Mouse (Mus musculus) neutrophil, adult 5-6 weeks (primary cell): ENCODE data around the gene Selenon. TPM values are rescaled to one million over a fixed set of nuclear protein-coding genes. Genes with fewer than 3 reads are reported as not detected.
"Not testable (repeated sequence)": the region's sequence is repeated elsewhere in the genome, so short reads cannot be mapped to it uniquely, and the experiment has no call there.

ENCODE experiments used
- ATAC-seq: fragments of 151-379, 151-347 bp; 2 replicates; pipeline ENCODE4 v1.8.0; 2017; ENCODE audit warnings: mild to moderate bottlenecking, moderate TSS enrichment; ENCODE audit not compliant: insufficient number of reproducible peaks, poor library complexity, low FRiP score, severe bottlenecking; ENCODE audit errors: extremely low read depth
- total RNA-seq: library from RNA; stranded (forward); fragments of 200-1000 nt; gene quantifications from 2 replicates; pipeline ENCODE4 v1.2.3, GENCODE M21; 2017

The Selenon gene
- total RNA-seq, 1 experiment from 2014 or later: 44.3 TPM

DNA sequence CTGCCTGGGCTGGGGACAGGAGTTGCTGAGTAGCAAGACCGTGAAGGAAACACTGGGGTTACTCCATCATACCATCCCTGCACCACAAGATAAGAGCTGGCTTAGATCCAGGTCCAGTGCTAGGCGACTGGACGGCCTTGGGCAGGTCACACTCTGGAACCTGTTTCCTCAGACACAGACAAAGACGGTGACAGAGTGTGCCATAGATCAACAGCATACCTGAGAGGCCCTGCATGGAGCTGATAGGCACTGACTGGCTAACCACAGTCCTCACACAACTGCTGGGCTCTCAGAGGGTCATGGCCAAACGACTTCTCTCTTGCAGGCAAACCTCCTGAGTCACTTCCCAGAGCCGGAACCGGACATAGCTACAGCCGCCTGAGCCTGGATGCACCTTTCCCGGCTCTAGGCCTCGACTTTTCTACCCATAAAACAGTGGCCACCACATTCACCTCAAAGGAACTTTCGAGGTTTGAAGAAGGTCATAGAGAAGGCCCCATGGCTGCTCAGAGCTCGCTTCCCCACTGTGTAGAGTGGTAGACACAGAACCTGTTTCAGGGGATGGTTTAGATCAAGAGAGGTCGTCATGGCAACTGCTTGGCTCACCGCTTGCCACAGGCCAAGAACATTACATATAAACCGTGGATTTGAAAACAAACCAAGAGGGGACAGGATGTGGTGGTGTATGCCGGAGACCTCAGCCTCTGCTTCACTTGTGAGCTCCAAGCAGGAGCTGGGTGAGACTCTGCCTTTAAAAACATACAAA lies 57.0 kb downstream of the Selenon start:
- peak; percentile 64 for ATAC-seq

DNA sequence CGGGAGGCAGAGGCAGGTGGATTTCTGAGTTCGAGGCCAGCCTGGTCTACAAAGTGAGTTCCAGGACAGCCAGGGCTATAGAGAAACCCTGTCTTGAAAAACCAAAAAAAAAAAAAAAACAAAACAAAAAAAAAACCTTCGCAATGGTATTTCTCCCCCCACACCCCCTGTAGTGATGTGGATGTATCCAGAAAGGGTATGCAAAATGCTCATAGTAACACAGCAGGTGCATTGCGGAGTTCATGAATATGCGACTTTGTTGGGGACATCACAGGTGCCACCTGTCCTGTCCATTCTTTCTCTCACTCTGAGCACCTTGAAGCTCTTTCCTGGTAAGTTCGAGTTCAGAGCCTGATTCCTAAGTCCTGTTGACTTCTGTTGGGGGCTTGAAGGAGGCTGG lies 57.8 kb downstream of the Selenon start:
- not testable (repeated sequence) for ATAC-seq

DNA sequence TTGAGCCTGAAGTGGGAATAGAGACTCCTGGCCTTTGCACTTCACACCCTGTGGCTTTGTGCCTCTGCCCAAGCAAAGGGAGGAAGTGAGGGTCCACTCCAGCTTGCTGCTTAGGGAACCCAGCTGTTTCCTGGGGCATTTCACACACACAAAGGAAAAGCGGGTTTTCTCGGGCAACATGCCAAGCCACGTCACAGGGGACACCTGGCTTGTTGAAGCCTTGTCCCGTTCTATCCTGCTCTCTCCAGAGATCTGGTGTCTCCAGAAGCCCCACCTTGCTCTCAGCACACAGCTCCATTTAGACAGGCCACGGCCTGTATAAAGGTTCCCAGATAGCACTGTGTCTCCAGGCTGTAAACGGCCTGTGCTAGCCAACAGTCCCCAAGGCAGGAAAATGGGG lies 60.2 kb downstream of the Selenon start:
- ATAC-seq: no peak

DNA sequence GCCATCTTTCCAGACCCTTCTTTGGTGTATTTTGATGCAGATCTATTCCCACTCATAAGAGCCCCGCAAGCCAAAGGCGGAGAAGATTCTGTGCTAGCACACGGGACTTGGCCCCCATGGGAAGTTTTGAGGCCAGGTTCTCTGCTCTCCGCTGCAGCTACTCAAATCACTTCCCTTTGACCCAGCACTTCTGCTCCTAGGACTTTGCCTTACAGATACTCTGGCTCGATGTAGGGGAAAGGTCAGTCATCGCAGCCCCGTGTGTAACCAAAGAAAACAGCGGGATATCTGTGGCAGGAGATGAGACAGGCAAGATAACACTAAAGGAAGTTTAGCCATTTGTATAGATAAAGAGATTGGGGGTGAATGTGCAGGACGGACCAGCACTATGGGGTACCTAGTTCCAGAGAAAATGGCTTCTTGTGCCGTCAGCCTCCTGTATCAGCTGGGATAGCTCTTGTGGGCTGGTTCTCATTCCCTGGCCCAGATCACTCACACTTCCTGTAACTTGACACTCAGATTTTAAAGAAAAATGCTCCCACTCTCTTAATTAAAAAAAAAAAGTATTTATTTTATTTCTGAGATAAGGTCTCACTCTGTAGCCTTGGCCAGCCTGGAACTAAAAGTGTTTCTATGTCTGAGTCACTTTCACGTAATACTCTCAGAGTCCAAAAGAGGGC lies 61.8 kb downstream of the Selenon start:
- ATAC-seq: no peak

DNA sequence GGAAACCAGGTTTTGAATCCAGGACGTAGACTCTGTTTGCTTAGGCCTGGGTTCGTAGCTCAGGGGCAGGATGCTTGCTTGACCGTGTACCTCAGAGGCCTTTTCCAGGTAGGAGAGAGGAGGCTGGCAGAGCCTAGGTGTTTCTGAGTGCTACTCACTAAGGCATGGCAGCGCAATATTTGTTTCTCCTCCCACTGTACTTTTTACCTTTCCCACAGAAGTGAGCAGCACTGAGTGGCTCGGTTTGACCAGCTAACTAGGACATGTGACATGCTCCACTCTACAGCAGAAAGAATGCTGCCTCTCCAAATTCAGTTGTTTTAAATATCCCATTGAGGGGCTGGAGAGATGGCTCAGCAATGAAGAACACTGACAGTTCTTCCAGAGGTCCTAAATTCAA lies 63.8 kb downstream of the Selenon start:
- ATAC-seq: no peak

Other genes with a start within 250 kb of the Selenon start
- not detected in 2 replicates for gene Trim63, start 237.0 kb downstream of the Selenon start, total RNA-seq
- not detected in 2 replicates for gene Slc30a2, start 209.0 kb downstream of the Selenon start, total RNA-seq
- 0.86 and 1.3 TPM in 2 replicates for gene Extl1, start 168.3 kb downstream of the Selenon start, total RNA-seq
- 0.12 and 0.74 TPM in 2 replicates for gene Pafah2, start 155.8 kb downstream of the Selenon start, total RNA-seq
- gene Stmn1, start 83.8 kb downstream of the Selenon start, total RNA-seq: 9.9 and 16.6 TPM in 2 replicates
- 3.5 and 3.7 TPM in 2 replicates for gene Paqr7, start 55.5 kb downstream of the Selenon start, total RNA-seq
- gene Aunip, start 41.2 kb downstream of the Selenon start, total RNA-seq: not detected in 2 replicates
- 37.7 and 39.2 TPM in 2 replicates for gene Mtfr1l, start 16.8 kb downstream of the Selenon start, total RNA-seq
- 2.0 and 2.2 TPM in 2 replicates for gene Man1c1, start 152.1 kb upstream of the Selenon start, total RNA-seq
- gene Ldlrap1, start 215.9 kb upstream of the Selenon start, total RNA-seq: 25.7 and 27.0 TPM in 2 replicates